Mouse (Mus musculus) hindbrain, embryonic 15.5 days (tissue): ENCODE measurements around the gene Gsdme. TPM values are rescaled to one million over a fixed set of nuclear protein-coding genes. Genes with fewer than 3 reads are reported as not detected.

ENCODE experiments used
- ATAC-seq: fragments of 200-750 bp; cut with Nextera tagmentation; 2 replicates; pipeline ENCODE4 v1.8.0; 2017; ENCODE audit warnings: low read depth, moderate number of reproducible peaks, moderate TSS enrichment; ENCODE audit not compliant: low FRiP score
- H3K27ac ChIP-seq: fragments of 300-500 bp; sonication (generic); replicated peaks from 2 replicates; pipeline ENCODE4 v1.5.1; 2015; ENCODE audit warnings: mild to moderate bottlenecking, inconsistent platforms
- H3K27me3 ChIP-seq: fragments of 300-500 bp; sonication (generic); 2 replicates; pipeline ENCODE4 v1.6.1; 2015; ENCODE audit warnings: control low read depth, inconsistent platforms
- H3K36me3 ChIP-seq: fragments of 300-500 bp; sonication (generic); 2 replicates; pipeline ENCODE4 v1.6.1; 2015; ENCODE audit warnings: control low read depth, inconsistent platforms
- H3K4me1 ChIP-seq: fragments of 300-500 bp; sonication (generic); replicated peaks from 2 replicates; pipeline ENCODE4 v1.6.1; 2015; ENCODE audit warnings: control low read depth, inconsistent platforms
- H3K4me2 ChIP-seq: fragments of 300-500 bp; sonication (generic); 2 replicates; pipeline ENCODE4 v1.6.1; 2015; ENCODE audit warnings: moderate library complexity, mild to moderate bottlenecking, inconsistent platforms
- H3K4me3 ChIP-seq: fragments of 300-500 bp; sonication (generic); 2 replicates; pipeline ENCODE4 v1.5.1; 2015; ENCODE audit warnings: mild to moderate bottlenecking, inconsistent platforms
- H3K9ac ChIP-seq: fragments of 300-500 bp; sonication (generic); 2 replicates; pipeline ENCODE4 v1.6.1; 2015; ENCODE audit warnings: inconsistent platforms
- H3K9me3 ChIP-seq: fragments of 300-500 bp; sonication (generic); 2 replicates; pipeline ENCODE4 v1.6.1; 2016; ENCODE audit warnings: control low read depth, inconsistent platforms
- WGBS: fragments of 180-500 bp; shearing (Covaris S2); methylation state at CpG from one replicate; pipeline ENCODE4 v1.1.7; 2015; 5-methylcytosine and 5-hydroxymethylcytosine counted together
- polyA plus RNA-seq: library from polyadenylated mRNA; unstranded; fragments of >200 nt; fragmentation: Nextera tagmentation; extraction: Ambion mirVana; gene quantifications from 2 replicates; pipeline ENCODE4 v1.2.1, GENCODE M21; 2015

Gene Gsdme
- polyA plus RNA-seq, result 73.9 and 75.3 TPM in 2 replicates

DNA sequence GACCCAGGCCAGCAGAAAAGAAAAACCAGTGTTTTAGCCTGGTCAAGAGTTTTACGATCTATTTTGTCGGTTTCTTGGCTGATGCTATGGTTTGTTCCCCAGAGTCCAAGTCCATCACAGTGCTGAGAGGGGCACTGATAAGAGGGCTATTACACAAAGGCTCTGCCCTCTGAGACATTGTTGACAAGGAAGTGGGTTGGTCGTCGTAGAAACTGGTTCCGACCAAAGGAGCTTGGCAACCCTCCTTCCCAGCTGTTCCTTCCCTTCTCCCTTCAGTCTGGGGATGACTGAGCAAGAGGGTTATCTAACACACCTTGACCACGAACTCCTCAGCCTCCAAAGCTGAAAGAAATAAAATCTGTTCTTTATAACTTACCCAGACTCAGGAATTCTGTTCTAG lies at the start of gene Gsdme:
Gene Gsdme (minus strand): TSS at position 193 of the 400 bp plus-strand sequence.
- Histone ChIP-seq H3K27me3 (no peaks in the 10 kb centered on the region), H3K9ac (no peak within 1 kb of the TSS), H3K4me3 (no peak within 1 kb of the TSS), H3K4me1 (peaks cover 30% of the 10 kb centered on the region), H3K9me3 (no peaks in the 10 kb centered on the region), H3K36me3 (no peaks in the 10 kb centered on the region), H3K27ac (no peak within 1 kb of the TSS), H3K4me2 (no peak within 1 kb of the TSS)
- no peak for ATAC-seq
- 82% methylated on average over 6 of the region's 6 CpGs for WGBS

DNA sequence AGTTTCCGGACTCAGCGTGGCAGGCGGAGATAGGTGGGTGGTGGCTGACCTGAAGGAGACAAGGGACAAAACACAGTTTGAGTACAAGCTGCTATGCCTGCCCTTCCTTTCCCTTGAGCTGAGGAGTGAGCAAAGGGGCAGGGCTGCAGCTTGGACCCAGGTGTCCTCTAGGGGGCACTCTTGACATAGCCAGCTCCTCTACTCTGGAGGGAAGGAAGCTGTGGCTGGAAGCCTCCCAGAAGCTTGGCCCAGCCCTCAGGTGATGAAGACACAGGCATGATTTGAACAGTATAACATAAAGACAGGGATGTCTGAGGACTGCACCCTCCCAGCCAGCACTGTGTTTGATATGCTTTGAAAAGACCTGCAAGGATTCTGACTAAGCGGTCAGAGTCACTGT lies 49.0 kb upstream of the Gsdme start:
- Histone ChIP-seq H3K4me2 (no peak overlapping the region), H3K36me3 (no peaks in the 10 kb centered on the region), H3K9me3 (no peaks in the 10 kb centered on the region), H3K4me1 (no peaks in the 10 kb centered on the region), H3K27ac (no peak overlapping the region), H3K9ac (no peak overlapping the region), H3K4me3 (no peak overlapping the region), H3K27me3 (no peaks in the 10 kb centered on the region)
- WGBS, result 46% methylated on average over 4 of the region's 4 CpGs
- ATAC-seq, result peak; percentile 67; the same call in 1 of the 2 replicates

DNA sequence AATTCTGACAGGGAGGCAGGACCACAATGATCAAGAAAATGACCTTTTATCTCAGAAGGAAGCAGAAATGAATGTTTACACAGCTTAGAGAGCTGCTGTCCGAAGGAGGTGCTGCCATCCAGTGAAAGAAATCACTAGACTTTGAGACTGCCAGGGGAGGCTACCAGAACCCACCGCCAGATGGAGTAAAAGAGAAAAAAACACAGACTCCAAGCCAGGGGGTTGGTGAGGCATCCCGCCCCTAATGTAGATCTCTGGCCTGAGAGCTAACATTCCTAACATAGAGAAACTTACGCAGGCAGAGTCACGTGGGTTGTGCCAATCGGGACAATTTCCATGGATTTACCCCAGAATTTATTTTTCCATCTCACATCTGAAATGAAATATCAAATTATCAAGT lies 45.4 kb upstream of the Gsdme start:
- Histone ChIP-seq H3K27ac (no peak overlapping the region), H3K9ac (no peak overlapping the region), H3K9me3 (no peaks in the 10 kb centered on the region), H3K27me3 (no peaks in the 10 kb centered on the region), H3K4me3 (no peak overlapping the region), H3K4me2 (no peak overlapping the region), H3K36me3 (no peaks in the 10 kb centered on the region), H3K4me1 (no peaks in the 10 kb centered on the region)
- ATAC-seq, result peak; percentile 54; the same call in 1 of the 2 replicates
- WGBS, result 42% methylated on average over 6 of the region's 6 CpGs

DNA sequence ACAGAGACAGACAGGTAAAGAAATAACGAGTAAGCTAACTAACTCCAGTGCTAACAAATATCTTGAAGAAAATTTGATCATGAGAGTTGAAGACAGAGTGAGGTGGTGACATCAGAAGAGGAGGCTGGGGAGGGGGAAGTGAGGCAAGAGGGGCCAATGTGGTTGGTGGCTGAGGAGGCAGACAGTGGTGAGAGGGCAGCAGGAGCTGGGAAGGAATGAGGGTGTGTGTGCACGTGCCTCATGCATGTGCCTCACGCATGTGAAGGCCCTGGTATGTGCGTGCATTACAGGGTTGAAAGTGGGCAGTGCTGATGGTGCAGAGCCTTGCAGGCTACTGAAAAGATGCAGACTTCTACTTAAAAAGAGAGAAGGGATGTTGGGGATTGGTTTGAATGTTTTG lies 43.0 kb upstream of the Gsdme start:
- H3K9ac ChIP-seq, result no peak overlapping the region
- H3K4me3 ChIP-seq, result no peak overlapping the region
- no peak overlapping the region for H3K4me2 ChIP-seq
- no peaks in the 10 kb centered on the region for H3K27me3 ChIP-seq
- no peak overlapping the region for H3K27ac ChIP-seq
- no peaks in the 10 kb centered on the region for H3K9me3 ChIP-seq
- no peaks in the 10 kb centered on the region for H3K36me3 ChIP-seq
- H3K4me1 ChIP-seq, result no peaks in the 10 kb centered on the region
- 84% methylated on average over 4 of the region's 4 CpGs for WGBS
- no peak for ATAC-seq

DNA sequence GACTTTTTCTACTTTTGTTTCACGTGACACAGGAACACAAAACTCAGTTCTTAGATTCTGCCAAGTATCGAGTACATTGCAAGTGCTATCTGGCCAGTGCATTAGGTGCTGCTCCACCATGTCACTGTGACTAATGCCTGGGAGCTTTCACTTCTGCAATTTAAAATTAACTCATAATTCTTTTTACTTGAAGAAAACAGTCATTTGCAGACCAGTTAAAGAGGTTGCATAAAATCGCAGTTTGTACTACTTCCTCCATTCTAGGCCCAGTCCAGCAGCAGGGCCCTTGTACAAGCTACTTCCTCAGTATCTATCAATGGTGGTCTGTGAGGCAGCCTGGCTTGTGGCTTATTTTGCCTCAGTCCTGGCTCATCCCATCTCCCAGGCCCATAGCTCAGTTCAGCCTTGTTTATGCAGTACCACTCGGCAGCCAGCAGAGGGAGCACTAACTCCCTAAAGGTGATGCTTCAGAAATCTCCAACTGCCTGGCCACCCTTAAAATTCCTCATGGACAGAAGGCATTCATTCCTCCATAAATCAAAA lies 41.4 kb upstream of the Gsdme start:
- H3K27me3 ChIP-seq, result no peaks in the 10 kb centered on the region
- no peak overlapping the region for H3K4me2 ChIP-seq
- WGBS, result 65% methylated on average over 4 of the region's 4 CpGs
- no peaks in the 10 kb centered on the region for H3K9me3 ChIP-seq
- H3K27ac ChIP-seq, result no peak overlapping the region
- H3K36me3 ChIP-seq, result no peaks in the 10 kb centered on the region
- H3K9ac ChIP-seq, result no peak overlapping the region
- H3K4me1 ChIP-seq, result no peaks in the 10 kb centered on the region
- ATAC-seq, result 0 out of 2 replicates have a peak, but pooled peaks have one; percentile 42
- H3K4me3 ChIP-seq, result no peak overlapping the region

DNA sequence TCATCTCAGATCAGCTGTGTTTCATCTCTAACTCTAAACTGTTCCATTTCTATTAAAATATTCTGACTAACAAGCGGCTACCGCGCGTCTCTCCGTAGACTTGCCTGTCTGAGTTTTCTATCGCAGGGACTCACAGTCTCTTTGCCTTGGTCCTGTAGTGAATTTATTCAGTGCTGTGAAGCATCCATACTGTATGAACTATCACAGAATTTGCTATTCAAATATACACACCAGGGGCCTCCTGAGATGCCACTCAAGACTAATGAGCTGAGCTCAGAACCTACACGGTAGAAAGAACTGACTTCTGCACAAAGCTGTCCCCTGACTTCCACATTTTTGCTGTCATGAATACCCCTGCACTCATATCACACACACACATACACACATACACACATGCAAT lies 37.5 kb upstream of the Gsdme start:
- no peak for ATAC-seq
- Histone ChIP-seq H3K4me2 (no peak overlapping the region), H3K27me3 (no peaks in the 10 kb centered on the region), H3K36me3 (no peaks in the 10 kb centered on the region), H3K27ac (no peak overlapping the region), H3K4me3 (no peak overlapping the region), H3K9ac (no peak overlapping the region), H3K4me1 (no peaks in the 10 kb centered on the region), H3K9me3 (no peaks in the 10 kb centered on the region)
- WGBS, result 60% methylated on average over 7 of the region's 7 CpGs

DNA sequence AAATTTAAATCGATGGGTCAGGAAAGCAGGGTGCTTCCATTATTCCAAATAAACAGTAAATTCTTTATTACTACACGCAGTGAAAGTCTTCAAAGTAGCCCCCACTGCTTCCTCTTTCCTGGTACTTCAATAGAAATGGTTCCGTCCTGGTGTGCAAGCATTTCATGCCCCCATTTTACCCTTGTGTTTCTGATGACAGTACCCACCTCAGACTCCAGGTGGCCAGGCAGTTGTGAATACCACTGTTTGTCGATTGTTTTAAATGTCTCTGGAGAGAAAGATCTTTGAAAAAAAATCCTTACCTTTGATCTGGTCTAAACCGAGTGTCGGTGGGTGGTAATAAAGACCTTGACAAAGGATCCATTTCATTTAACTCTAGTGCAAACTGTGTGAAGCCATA lies 37.0 kb upstream of the Gsdme start:
- Histone ChIP-seq H3K4me1 (no peaks in the 10 kb centered on the region), H3K9ac (no peak overlapping the region), H3K27me3 (no peaks in the 10 kb centered on the region), H3K36me3 (no peaks in the 10 kb centered on the region), H3K9me3 (no peaks in the 10 kb centered on the region), H3K4me2 (no peak overlapping the region), H3K4me3 (no peak overlapping the region), H3K27ac (no peak overlapping the region)
- WGBS, result 54% methylated on average over 6 of the region's 6 CpGs
- no peak for ATAC-seq

DNA sequence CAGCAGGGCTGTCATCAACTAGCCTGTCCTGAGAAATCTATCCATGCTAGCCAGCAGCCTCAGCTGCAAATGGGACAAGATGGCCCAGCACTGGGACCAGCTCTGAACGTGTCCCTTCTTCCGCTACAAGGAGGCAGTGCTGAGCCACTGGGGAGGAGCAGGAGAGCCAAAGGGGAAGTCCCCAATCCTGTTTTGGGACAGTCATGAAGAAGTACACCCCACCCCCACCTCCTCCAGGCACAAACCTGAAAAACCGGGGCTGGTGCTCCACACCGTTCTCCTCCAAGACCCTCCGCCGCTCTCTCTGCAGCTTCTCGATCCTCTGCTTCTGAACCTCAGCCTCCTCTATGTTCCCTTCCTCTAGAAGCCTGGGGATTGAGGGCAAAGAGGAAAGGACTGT lies 35.4 kb upstream of the Gsdme start:
- H3K36me3 ChIP-seq, result no peaks in the 10 kb centered on the region
- no peak overlapping the region for H3K27ac ChIP-seq
- no peaks in the 10 kb centered on the region for H3K9me3 ChIP-seq
- H3K4me1 ChIP-seq, result no peaks in the 10 kb centered on the region
- 91% methylated on average over 7 of the region's 7 CpGs for WGBS
- H3K9ac ChIP-seq, result no peak overlapping the region
- no peak overlapping the region for H3K4me2 ChIP-seq
- no peak overlapping the region for H3K4me3 ChIP-seq
- no peak for ATAC-seq
- no peaks in the 10 kb centered on the region for H3K27me3 ChIP-seq

DNA sequence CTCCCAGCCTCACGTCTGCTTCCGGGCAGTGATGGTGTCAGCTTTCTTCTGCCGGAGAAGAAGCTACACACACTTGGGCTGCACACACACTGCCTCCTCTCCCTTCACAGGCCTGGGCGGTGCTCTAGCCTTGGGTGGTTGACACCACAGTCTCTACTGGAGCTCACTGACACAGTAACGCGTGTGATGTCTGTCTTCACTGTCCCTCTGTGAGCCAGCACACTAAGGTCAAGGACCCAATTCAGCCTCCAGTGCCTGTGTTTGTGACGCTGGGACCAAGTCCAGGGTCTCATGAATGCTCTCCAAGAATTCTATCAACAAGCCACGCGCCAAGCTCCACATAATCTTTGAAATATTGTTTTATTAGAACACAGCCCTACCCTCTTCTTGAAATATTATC lies 34.0 kb upstream of the Gsdme start:
- WGBS, result 95% methylated on average over 9 of the region's 9 CpGs
- ATAC-seq, result no peak
- no peak overlapping the region for H3K4me2 ChIP-seq

DNA sequence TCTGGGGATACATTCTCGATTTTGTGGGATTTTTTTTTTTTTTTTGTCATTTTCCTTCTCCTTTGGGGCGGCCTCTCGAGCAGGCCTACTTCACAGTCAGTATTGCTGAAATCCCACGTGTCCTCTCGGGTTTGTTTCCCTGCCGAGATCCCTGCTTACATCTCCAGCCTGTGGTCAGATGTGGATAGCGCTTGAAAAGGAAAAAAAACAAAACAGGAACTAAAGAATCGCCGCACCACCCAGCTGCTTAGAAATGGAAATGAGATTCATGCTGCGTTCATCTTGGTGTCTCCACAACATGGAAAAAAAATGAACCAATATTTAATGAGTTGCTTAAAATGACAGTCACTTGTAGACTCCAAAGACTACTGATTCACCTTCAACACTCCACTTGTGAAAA lies 31.5 kb upstream of the Gsdme start:
- Histone ChIP-seq H3K27me3 (no peaks in the 10 kb centered on the region), H3K27ac (no peak overlapping the region), H3K9me3 (no peaks in the 10 kb centered on the region), H3K9ac (no peak overlapping the region), H3K4me3 (no peak overlapping the region), H3K4me1 (no peaks in the 10 kb centered on the region), H3K4me2 (no peak overlapping the region), H3K36me3 (no peaks in the 10 kb centered on the region)
- 60% methylated on average over 10 of the region's 10 CpGs for WGBS
- ATAC-seq, result no peak

More for the DNA sequence above, 34.0 kb upstream of the Gsdme start:
- no peaks in the 10 kb centered on the region for H3K9me3 ChIP-seq
- no peak overlapping the region for H3K27ac ChIP-seq
- no peaks in the 10 kb centered on the region for H3K27me3 ChIP-seq
- H3K36me3 ChIP-seq, result no peaks in the 10 kb centered on the region
- H3K9ac ChIP-seq, result no peak overlapping the region
- H3K4me1 ChIP-seq, result no peaks in the 10 kb centered on the region
- no peak overlapping the region for H3K4me3 ChIP-seq

DNA sequence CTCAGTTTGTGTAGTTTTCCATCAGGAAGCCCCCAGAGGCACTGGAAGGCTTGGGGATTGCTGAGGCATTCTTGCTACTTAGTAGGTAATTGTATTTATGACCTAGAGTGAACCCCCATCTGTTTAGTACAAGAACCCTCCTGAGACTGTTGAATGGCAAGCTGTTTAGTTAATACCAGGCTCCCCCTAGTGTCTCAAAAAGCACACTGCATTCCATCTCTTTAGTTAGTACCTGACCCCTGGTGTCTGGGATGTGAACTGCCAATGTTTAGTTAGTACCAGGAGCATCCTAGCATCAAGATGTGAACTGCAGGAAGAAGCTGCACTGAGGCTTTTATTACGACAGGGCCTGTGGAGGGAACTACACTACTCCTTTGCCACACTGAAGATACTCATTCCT lies 30.5 kb upstream of the Gsdme start:
- ATAC-seq, result no peak; the same call in 1 of the 2 replicates
- Histone ChIP-seq H3K4me3 (no peak overlapping the region), H3K9me3 (no peaks in the 10 kb centered on the region), H3K4me1 (no peaks in the 10 kb centered on the region), H3K4me2 (no peak overlapping the region), H3K36me3 (no peaks in the 10 kb centered on the region), H3K9ac (no peak overlapping the region), H3K27me3 (no peaks in the 10 kb centered on the region), H3K27ac (no peak overlapping the region)
- WGBS, result 47% methylated on average over 1 of the region's 1 CpGs

DNA sequence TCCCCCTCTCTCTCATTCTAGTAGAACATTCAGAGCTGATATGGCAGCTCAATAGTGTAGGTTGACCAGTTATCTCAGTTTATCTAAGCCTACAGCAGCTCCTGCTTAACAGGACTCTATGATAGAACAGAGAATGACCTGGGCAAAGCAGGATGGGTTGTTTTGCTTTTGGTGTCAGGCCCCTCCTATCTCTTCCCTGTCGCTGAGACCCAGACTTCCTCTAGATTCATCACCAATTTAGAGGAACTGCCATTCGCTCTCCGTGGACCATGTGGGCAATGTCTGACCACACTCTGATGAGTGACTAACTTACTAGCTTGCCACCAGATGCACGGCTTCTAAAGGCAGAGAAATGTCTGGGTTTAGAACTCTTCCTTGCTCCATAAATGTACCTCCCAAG lies 28.0 kb upstream of the Gsdme start:
- ATAC-seq, result no peak
- 94% methylated on average over 4 of the region's 4 CpGs for WGBS

DNA sequence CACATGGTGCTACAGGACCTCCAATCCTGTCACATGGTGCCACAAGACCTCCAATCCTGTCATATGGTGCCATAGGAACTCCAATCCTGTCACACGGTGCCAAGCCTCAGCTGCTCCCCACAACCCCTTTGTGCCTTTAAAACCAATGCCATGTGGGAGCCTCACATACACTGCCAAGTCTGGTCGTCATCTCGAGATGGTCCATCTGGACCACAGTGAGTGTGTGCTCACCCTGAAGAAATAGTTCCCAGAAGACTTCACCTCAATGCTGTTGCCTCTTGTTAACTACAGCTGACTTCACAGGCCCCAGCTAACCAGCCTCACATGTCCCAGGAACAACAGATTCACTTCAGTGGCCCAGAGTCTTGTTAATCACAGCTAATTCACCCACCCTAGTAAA lies 23.2 kb upstream of the Gsdme start:
- H3K4me2 ChIP-seq, result no peak overlapping the region
- no peaks in the 10 kb centered on the region for H3K9me3 ChIP-seq
- no peak for ATAC-seq
- 82% methylated on average over 3 of the region's 3 CpGs for WGBS
- H3K27me3 ChIP-seq, result no peaks in the 10 kb centered on the region
- no peak overlapping the region for H3K9ac ChIP-seq
- no peaks in the 10 kb centered on the region for H3K36me3 ChIP-seq
- no peak overlapping the region for H3K4me3 ChIP-seq
- no peak overlapping the region for H3K27ac ChIP-seq
- no peaks in the 10 kb centered on the region for H3K4me1 ChIP-seq

More for the DNA sequence above, 28.0 kb upstream of the Gsdme start:
- no peak overlapping the region for H3K9ac ChIP-seq
- no peak overlapping the region for H3K4me2 ChIP-seq
- no peak overlapping the region for H3K27ac ChIP-seq
- no peaks in the 10 kb centered on the region for H3K36me3 ChIP-seq
- no peaks in the 10 kb centered on the region for H3K4me1 ChIP-seq
- H3K4me3 ChIP-seq, result no peak overlapping the region
- H3K27me3 ChIP-seq, result no peaks in the 10 kb centered on the region
- H3K9me3 ChIP-seq, result no peaks in the 10 kb centered on the region
